Mouse (Mus musculus): ENCODE measurements around the gene Ttc28.

The Ttc28 gene

DNA sequence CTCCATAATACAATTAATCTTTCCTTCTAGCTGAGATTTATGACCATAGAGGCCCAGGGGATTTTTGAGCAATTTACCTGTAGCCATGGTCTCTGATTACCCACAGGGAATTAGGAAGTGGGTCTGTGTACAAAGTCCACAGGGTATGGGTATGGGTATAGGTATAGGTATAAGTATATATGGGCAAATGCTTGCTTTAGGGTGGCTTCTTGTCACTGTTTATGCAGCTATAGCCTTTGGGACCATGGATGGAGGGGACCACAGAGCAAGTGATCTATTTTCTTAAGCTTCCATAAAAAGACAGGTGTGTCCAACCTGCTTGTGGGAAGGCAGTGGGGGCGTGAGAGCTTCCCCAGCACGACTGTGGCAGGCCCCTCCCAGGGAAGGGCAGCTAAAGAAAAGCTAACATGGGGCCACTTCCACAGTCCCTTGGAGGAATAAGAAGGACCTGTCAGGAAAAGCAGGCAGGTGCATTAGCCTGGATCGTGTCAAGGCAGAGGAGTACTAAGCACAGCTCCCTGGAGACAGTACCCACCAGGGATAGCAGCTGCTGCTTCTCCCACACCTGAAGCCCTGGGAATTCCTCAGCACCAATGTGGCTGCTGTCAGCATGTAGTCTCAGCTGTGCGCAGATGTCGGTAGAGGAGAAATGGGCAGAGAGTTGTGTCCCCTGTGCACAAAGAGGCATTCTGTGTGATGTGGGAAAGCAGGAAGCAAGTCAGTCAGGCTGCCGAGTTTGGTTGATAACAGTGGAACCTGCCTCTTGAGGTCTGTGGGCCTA is 338.7 kb downstream of the Ttc28 start:
- no peak for DNase-seq

DNA sequence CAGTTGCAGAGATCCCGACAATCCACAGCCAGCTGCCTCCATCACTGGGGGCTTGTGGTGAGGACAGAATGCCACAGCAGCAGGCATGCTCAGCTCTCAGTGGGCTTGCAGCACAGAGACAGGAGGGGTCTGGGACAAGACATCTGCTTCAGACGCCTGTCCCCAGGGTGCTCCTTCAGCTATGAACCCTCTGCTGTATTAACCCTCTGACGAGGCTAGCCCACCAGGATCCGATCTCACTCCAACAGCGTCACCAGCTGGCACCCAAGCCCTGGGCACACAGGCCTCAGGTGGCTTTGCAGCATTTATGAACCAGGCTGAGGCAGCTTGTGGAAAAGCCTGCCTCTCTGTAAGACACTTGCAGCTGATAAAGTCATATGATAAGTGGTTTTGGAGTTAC is 339.4 kb downstream of the Ttc28 start:
- no peak for DNase-seq

DNA sequence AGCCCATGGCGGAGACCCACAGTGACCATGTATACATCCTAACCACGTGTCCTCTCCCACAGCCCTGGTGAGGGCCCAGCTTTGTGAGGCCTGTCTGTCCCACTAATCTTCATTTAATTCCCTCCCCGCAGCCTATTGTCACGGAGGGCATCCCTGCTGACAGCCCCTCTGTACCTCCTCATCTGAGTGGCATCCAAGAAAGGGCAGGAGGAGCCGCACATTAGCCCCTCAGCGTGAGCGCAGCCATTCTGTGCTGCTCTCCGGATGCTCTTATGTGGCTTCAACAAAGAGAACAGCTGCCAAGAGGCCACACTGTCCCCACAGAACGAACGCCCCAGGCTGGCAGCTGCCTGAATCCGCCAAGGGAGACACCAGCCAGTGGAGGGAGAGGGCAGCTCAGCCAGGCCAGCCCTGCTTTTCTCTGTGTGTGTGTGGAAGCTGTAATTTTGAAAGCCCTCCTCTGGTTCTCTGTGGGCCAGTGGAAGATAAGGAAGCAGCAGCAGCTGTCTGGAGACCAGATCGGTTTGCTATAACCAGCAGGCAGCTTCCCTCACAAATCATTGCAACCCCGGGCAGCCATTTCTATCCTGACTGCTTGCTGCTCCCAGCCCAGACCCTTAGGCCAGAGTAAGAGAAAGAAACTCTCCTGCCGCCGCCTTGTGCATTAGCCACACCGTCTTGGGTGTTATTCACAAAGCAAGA is 341.2 kb downstream of the Ttc28 start:
- DNase-seq, result no peak

- DNase-seq, result no peak
These were observed 343.2 kb downstream of the Ttc28 start for GRCm38 (mm10) chr5:111222820-111223219.

- no peak for DNase-seq
These were observed 345.7 kb downstream of the Ttc28 start for GRCm38 (mm10) chr5:111225306-111225705.

- no peak for DNase-seq
These were observed 346.9 kb downstream of the Ttc28 start for GRCm38 (mm10) chr5:111226486-111226885.

GRCm38 (mm10) chr5:111227850-111228249 is 348.2 kb downstream of the Ttc28 start:
- peak; percentile 97 for DNase-seq

DNA sequence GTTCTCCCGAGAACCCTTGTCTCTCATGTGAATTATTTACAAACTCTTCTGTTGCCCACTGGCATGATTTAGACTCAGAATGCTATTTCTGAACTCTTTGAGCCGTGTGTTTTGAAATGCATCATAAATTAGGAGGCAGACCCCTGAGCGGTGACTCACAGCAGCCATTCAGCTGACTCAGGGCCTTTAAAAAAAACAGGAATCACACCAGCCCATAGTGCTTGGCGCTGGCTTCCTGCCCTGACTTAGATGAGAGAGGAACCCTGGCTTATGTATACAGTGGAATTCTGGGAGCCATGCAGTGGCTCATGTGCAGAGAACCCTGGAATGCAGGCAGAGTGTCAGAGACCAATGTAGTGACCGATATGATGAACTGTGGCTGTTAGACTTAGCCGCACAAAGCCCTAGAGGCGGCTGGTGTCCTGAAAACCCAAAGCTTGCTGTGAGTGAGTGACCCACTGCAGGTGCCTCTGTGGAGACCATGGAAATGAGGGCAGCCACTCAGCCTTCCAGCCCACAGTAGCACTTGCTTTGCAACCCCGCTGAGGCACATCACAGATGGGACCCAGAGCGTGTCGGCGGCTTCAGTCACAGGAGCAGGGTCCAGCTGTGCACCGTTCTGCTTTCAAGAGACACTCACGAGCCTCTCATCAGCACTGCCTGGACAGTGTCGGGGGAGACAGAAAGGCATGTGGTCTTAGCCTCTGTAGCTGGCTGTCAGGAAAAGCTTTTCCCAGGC is 348.9 kb downstream of the Ttc28 start:
- DNase-seq, result peak; percentile 97

- peak; percentile 92 for DNase-seq
These were observed 349.4 kb downstream of the Ttc28 start for GRCm38 (mm10) chr5:111229041-111229394.

DNA sequence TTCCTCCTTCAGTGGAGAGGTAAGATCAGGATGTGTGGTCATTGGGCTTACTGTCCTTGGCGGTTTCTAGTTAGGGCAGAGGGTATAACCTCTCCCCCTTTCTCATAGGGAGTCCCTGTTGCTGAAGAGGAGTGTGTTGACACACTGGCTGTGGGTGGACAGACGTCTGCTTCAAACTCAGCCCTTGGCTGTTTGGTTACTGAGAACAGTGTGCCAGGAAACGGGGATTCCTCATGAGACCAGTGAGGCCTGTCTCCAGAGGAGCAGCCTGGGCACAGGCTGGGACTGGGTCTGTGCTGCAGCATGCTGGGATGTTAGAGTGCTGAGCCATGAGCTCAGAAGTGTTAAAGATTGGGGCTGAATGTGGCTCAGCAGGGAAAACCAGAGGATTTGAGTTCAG is 350.1 kb downstream of the Ttc28 start:
- DNase-seq, result no peak

GRCm38 (mm10) chr5:111231044-111231443 is 351.4 kb downstream of the Ttc28 start:
- DNase-seq, result no peak

- no peak for DNase-seq
These were observed 352.2 kb downstream of the Ttc28 start for GRCm38 (mm10) chr5:111231769-111232168.

DNA sequence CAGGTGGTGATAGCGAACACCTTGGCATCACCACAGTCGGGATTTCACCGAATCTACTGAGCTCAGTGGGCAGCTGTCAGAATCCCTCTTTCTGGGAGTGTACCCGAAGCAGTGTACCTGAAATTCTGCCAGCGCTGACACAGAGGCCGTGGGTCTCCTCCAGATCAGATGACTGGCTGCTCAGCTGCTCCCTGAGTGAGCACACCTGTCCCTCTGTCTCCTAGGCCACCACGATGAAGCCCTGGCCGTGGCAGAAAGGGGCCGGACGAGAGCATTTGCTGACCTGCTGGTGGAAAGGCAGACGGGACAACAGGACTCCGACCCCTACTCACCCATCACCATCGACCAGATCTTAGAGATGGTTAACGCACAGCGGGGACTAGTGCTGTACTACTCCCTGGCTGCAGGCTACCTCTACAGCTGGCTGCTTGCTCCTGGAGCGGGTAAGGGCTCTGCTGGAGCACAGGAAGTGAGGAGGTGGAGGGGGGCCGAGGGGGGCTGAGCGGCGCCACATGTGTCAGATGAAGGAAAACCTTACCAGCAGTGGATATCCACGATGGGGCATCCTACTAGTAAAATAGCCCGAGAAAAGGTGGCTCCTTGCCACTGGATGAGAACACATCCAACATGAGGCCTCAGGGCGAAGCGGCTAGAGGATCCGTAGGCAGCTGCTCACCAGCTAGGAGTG is 353.6 kb downstream of the Ttc28 start:
- DNase-seq, result no peak

GRCm38 (mm10) chr5:111235131-111235530 is 355.5 kb downstream of the Ttc28 start:
- peak; percentile 99 for DNase-seq

GRCm38 (mm10) chr5:111237176-111237636 is 357.6 kb downstream of the Ttc28 start:
- no peak for DNase-seq

DNA sequence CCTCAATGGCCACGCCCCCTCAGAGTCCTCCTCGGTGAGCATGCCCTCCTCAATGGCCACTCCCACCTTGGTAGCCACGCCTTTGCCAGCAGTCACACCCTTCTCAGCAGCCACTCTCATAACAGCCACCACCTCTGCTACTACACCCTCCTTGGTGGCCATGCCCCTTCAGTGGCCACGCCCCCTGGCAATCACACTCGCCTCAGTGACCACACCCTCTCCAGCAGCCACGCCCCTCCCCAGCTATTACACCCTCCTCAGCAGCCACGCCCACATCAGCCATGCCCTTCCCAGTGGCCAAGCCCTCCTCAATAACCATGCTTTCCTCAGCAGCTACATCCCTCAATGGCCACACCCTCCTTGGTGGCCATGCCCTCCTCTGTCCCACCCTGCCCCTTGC is 359.6 kb downstream of the Ttc28 start:
- DNase-seq, result peak; percentile 95

GRCm38 (mm10) chr5:111243447-111244040 is 363.9 kb downstream of the Ttc28 start:
- no peak for DNase-seq

GRCm38 (mm10) chr5:111244061-111244460 is 364.5 kb downstream of the Ttc28 start:
- DNase-seq, result peak; percentile 94

- peak; percentile 94 for DNase-seq
These were observed 368.1 kb downstream of the Ttc28 start for GRCm38 (mm10) chr5:111247571-111248265.

DNA sequence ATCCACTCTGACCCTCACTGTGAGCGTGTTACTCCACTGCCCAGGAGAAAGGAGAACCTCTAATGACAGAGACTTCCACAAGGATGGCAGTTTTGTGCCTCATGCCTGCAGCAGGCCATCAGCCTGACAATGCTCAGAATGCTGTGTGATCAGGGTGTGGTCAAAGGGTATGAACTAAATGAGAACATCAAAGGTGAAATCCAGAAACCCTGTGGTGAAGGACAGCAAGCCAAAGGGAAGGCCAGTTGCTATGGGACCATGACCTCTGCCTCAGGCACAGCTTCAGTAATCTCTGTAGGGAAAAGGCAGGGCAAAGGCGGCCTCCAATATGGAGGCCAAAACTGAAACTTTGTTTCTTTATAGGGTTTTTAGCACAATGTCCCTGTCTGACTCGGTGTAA is 372.5 kb downstream of the Ttc28 start:
- DNase-seq, result no peak

- DNase-seq, result no peak
These were observed 374.8 kb downstream of the Ttc28 start for GRCm38 (mm10) chr5:111254362-111254761.

DNA sequence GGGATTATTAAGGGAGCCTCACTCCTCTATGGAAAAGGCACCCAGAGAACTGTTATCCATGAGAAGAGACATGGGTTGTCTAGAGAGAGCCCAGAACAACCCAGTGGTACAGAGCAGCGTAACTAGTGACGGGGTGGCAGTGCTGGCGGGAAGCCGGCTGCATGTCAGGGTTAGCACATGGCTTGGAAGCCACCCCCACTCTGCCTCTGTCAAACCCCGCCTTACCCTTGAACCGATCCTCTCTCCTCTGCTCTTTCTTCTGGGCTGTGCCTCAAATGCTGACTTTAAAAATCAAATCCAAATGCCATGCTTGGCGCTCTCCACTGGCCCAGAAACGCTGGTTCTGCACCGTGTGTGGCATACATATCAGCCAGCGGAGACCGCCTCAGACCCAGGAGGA is 375.2 kb downstream of the Ttc28 start:
- DNase-seq, result no peak
